Mouse (Mus musculus) lung, adult 2 months (tissue): ENCODE data around the gene Hrk. TPM values are rescaled to one million over a fixed set of nuclear protein-coding genes. Genes with fewer than 3 reads are reported as not detected.

ENCODE experiments used
- DNase-seq: peaks from one replicate; pipeline ENCODE4 v3.0.0; 2022
- H3K4me1 ChIP-seq: fragments of 200-500 bp; 2 replicates; pipeline ENCODE4 v1.6.1; 2011; ENCODE audit warnings: low read length; ENCODE audit not compliant: control insufficient read depth, insufficient read depth
- H3K4me3 ChIP-seq: fragments of 200-500 bp; replicated peaks from 2 replicates; pipeline ENCODE3; 2011; ENCODE audit warnings: low read depth, mild to moderate bottlenecking, control low read depth, low read length; ENCODE audit errors: extremely low read depth
- CTCF ChIP-seq: fragments of 200-500 bp; IDR thresholded peaks from 2 replicates; pipeline ENCODE4 v1.5.1; 2011; ENCODE audit warnings: mild to moderate bottlenecking, low read length, control low read depth; ENCODE audit not compliant: insufficient read depth
- POLR2A ChIP-seq: fragments of 200-500 bp; IDR thresholded peaks from 2 replicates; pipeline ENCODE4 v1.6.1; 2011; ENCODE audit warnings: low read depth, mild to moderate bottlenecking, control low read depth, low read length, borderline replicate concordance; ENCODE audit errors: extremely low read depth
- WGBS: fragments of 180-500 bp; shearing (Covaris S2); methylation state at CpG from one replicate; pipeline ENCODE4 v1.1.7; 2018; 5-methylcytosine and 5-hydroxymethylcytosine counted together
- polyA plus RNA-seq: library from polyadenylated mRNA; depleted of rRNA; stranded (reverse); fragments of >200 nt; gene quantifications from 2 replicates; pipeline ENCODE4 v1.2.3, GENCODE M21; 2012

Gene Hrk
- polyA plus RNA-seq, 1 experiment, result not detected

- DNase-seq, result no peak
These were observed 7.8 kb downstream of the Hrk start for GRCm38 (mm10) chr5:118172078-118172723.

GRCm38 (mm10) chr5:118174310-118175009, 10.0 kb downstream of the Hrk start:
- no peak for DNase-seq
- H3K4me1 ChIP-seq, result peaks cover 6% of the 10 kb centered on the region; the same call in 1 of the 2 replicates
- TF ChIP-seq CTCF (no peak), POLR2A (no peak)
- no peak overlapping the region for H3K4me3 ChIP-seq
- 1% methylated on average over 22 of the region's 22 CpGs for WGBS

More at GRCm38 (mm10) chr5:118172078-118172723, 7.8 kb downstream of the Hrk start:
- peak overlapping the region; percentile 51 for H3K4me3 ChIP-seq
- TF ChIP-seq POLR2A (no peak), CTCF (no peak)
- H3K4me1 ChIP-seq, result peaks cover 6% of the 10 kb centered on the region; the same call in 1 of the 2 replicates
- WGBS, result under 1% methylated on average over 27 of the region's 27 CpGs

GRCm38 (mm10) chr5:118175137-118175536, 10.7 kb downstream of the Hrk start:
- no peak for DNase-seq
- Histone ChIP-seq H3K4me3 (no peak overlapping the region), H3K4me1 (peaks cover 6% of the 10 kb centered on the region; the same call in 1 of the 2 replicates)
- 34% methylated on average over 2 of the region's 2 CpGs for WGBS
- TF ChIP-seq CTCF (no peak), POLR2A (no peak)

GRCm38 (mm10) chr5:118177640-118178039, 13.2 kb downstream of the Hrk start:
- TF ChIP-seq CTCF, result no peak
- Histone ChIP-seq H3K4me3 (no peak overlapping the region), H3K4me1 (no peaks in the 10 kb centered on the region)
- 54% methylated on average over 7 of the region's 7 CpGs for WGBS
- DNase-seq, result no peak

GRCm38 (mm10) chr5:118186903-118187633, 22.6 kb downstream of the Hrk start:
- WGBS, result 81% methylated on average over 9 of the region's 9 CpGs
- Histone ChIP-seq H3K4me3 (no peak overlapping the region), H3K4me1 (no peaks in the 10 kb centered on the region)
- TF ChIP-seq CTCF, result no peak
- no peak for TF ChIP-seq POLR2A
- DNase-seq, result no peak

- Histone ChIP-seq H3K4me1 (no peaks in the 10 kb centered on the region), H3K4me3 (no peak overlapping the region)
- DNase-seq, result no peak
- 63% methylated on average over 6 of the region's 6 CpGs for WGBS
- TF ChIP-seq CTCF (no peak), POLR2A (no peak)
These were observed 23.9 kb downstream of the Hrk start for GRCm38 (mm10) chr5:118188356-118188755.

- TF ChIP-seq CTCF (no peak), POLR2A (no peak)
- Histone ChIP-seq H3K4me3 (no peak overlapping the region), H3K4me1 (no peaks in the 10 kb centered on the region)
- DNase-seq, result no peak
- WGBS, result 70% methylated on average over 9 of the region's 9 CpGs
These were observed 26.0 kb downstream of the Hrk start for GRCm38 (mm10) chr5:118190491-118190890.

- TF ChIP-seq CTCF, result no peak
- no peak for TF ChIP-seq POLR2A
- no peak for DNase-seq
- 30% methylated on average over 18 of the region's 18 CpGs for WGBS
- Histone ChIP-seq H3K4me1 (no peaks in the 10 kb centered on the region), H3K4me3 (no peak overlapping the region)
These were observed 27.8 kb downstream of the Hrk start for GRCm38 (mm10) chr5:118192221-118192620.

GRCm38 (mm10) chr5:118197421-118197820, 33.0 kb downstream of the Hrk start:
- no peak overlapping the region for H3K4me3 ChIP-seq
- H3K4me1 ChIP-seq, result no peaks in the 10 kb centered on the region
- no peak for DNase-seq
- WGBS, result 78% methylated on average over 13 of the region's 13 CpGs
- TF ChIP-seq CTCF, result no peak
- TF ChIP-seq POLR2A, result no peak
